Mouse (Mus musculus): ENCODE measurements around the gene Hoga1. TPM values are rescaled to one million over a fixed set of nuclear protein-coding genes. Genes with fewer than 3 reads are reported as not detected.

Gene Hoga1
- polyA plus RNA-seq, 1 experiment from 2014 or later, result 1.3 TPM

- Histone ChIP-seq H3K27ac (no peak overlapping the region), H3K4me1 (peaks cover 5% of the 10 kb centered on the region), H3K9me3 (no peaks in the 10 kb centered on the region), H3K27me3 (ENCODE audit: poor library complexity, severe bottlenecking) (no peaks in the 10 kb centered on the region), H3K4me3 (no peak overlapping the region), H3K36me3 (replicated peaks) (no peaks in the 10 kb centered on the region)
- 93% methylated on average over 6 of the region's 6 CpGs for WGBS
- DNase-seq (ENCODE audit: extremely low spot score, low spot score), result no peak
These were observed 11.5 kb downstream of the Hoga1 start for GRCm38 (mm10) chr19:42056719-42057409.

GRCm38 (mm10) chr19:42058426-42058825 lies 13.0 kb downstream of the Hoga1 start:
- WGBS, result 80% methylated on average over 7 of the region's 7 CpGs

GRCm38 (mm10) chr19:42061443-42061842 lies 16.0 kb downstream of the Hoga1 start:
- no peaks in the 10 kb centered on the region for H3K27me3 ChIP-seq (ENCODE audit: poor library complexity, severe bottlenecking)
- H3K36me3 ChIP-seq (replicated peaks), result no peaks in the 10 kb centered on the region
- 90% methylated on average over 7 of the region's 7 CpGs for WGBS
- H3K4me3 ChIP-seq, result no peak overlapping the region
- H3K27ac ChIP-seq, result no peak overlapping the region
- H3K9me3 ChIP-seq, result no peaks in the 10 kb centered on the region
- H3K4me1 ChIP-seq, result no peaks in the 10 kb centered on the region
- DNase-seq (ENCODE audit: extremely low spot score, low spot score), result no peak

More at GRCm38 (mm10) chr19:42058426-42058825, 13.0 kb downstream of the Hoga1 start:
- Histone ChIP-seq H3K4me1 (no peaks in the 10 kb centered on the region), H3K4me3 (no peak overlapping the region), H3K36me3 (replicated peaks) (no peaks in the 10 kb centered on the region), H3K9me3 (no peaks in the 10 kb centered on the region), H3K27ac (no peak overlapping the region), H3K27me3 (ENCODE audit: poor library complexity, severe bottlenecking) (no peaks in the 10 kb centered on the region)
- DNase-seq (ENCODE audit: extremely low spot score, low spot score), result no peak

- H3K4me1 ChIP-seq, result 0 out of 2 replicates have a peak, but pooled peaks cover 4% of the 10 kb centered on the region
- no peaks in the 10 kb centered on the region for H3K9me3 ChIP-seq
- H3K27ac ChIP-seq, result no peak overlapping the region
- 0 out of 2 replicates have a peak, but pooled peaks cover 4% of the 10 kb centered on the region for H3K36me3 ChIP-seq (replicated peaks)
- H3K27me3 ChIP-seq (ENCODE audit: poor library complexity, severe bottlenecking), result no peaks in the 10 kb centered on the region
- H3K4me3 ChIP-seq, result no peak overlapping the region
- DNase-seq (ENCODE audit: extremely low spot score, low spot score), result no peak
- 86% methylated on average over 11 of the region's 11 CpGs for WGBS
These were observed 23.2 kb downstream of the Hoga1 start for GRCm38 (mm10) chr19:42068441-42069240.

GRCm38 (mm10) chr19:42069241-42069525 lies 23.8 kb downstream of the Hoga1 start:
- Histone ChIP-seq H3K27me3 (ENCODE audit: poor library complexity, severe bottlenecking) (no peaks in the 10 kb centered on the region), H3K36me3 (replicated peaks) (0 out of 2 replicates have a peak, but pooled peaks cover 4% of the 10 kb centered on the region), H3K4me3 (no peak overlapping the region), H3K9me3 (no peaks in the 10 kb centered on the region), H3K4me1 (0 out of 2 replicates have a peak, but pooled peaks cover 4% of the 10 kb centered on the region), H3K27ac (no peak overlapping the region)
- WGBS, result 80% methylated on average over 6 of the region's 6 CpGs
- no peak for DNase-seq (ENCODE audit: extremely low spot score, low spot score)

GRCm38 (mm10) chr19:42071221-42071620 lies 25.8 kb downstream of the Hoga1 start:
- no peaks in the 10 kb centered on the region for H3K9me3 ChIP-seq
- H3K36me3 ChIP-seq (replicated peaks), result peaks cover 23% of the 10 kb centered on the region
- no peak overlapping the region for H3K4me3 ChIP-seq
- 81% methylated on average over 7 of the region's 7 CpGs for WGBS
- 0 out of 2 replicates have a peak, but pooled peaks cover 4% of the 10 kb centered on the region for H3K4me1 ChIP-seq
- no peak overlapping the region for H3K27ac ChIP-seq
- DNase-seq (ENCODE audit: extremely low spot score, low spot score), result no peak
- no peaks in the 10 kb centered on the region for H3K27me3 ChIP-seq (ENCODE audit: poor library complexity, severe bottlenecking)

- Histone ChIP-seq H3K4me3 (no peak overlapping the region), H3K36me3 (replicated peaks) (peaks cover 29% of the 10 kb centered on the region), H3K9me3 (no peaks in the 10 kb centered on the region), H3K27me3 (ENCODE audit: poor library complexity, severe bottlenecking) (no peaks in the 10 kb centered on the region), H3K4me1 (0 out of 2 replicates have a peak, but pooled peaks cover 4% of the 10 kb centered on the region), H3K27ac (no peak overlapping the region)
- no peak for DNase-seq (ENCODE audit: extremely low spot score, low spot score)
- 83% methylated on average over 15 of the region's 15 CpGs for WGBS
These were observed 26.6 kb downstream of the Hoga1 start for GRCm38 (mm10) chr19:42071886-42072608.

- H3K27ac ChIP-seq, result no peak overlapping the region
- H3K4me3 ChIP-seq, result no peak overlapping the region
- DNase-seq (ENCODE audit: extremely low spot score, low spot score), result no peak
- H3K27me3 ChIP-seq (ENCODE audit: poor library complexity, severe bottlenecking), result no peaks in the 10 kb centered on the region
- peaks cover 35% of the 10 kb centered on the region for H3K36me3 ChIP-seq (replicated peaks)
- H3K4me1 ChIP-seq, result 0 out of 2 replicates have a peak, but pooled peaks cover 4% of the 10 kb centered on the region
- no peaks in the 10 kb centered on the region for H3K9me3 ChIP-seq
- WGBS, result 81% methylated on average over 7 of the region's 7 CpGs
These were observed 27.4 kb downstream of the Hoga1 start for GRCm38 (mm10) chr19:42072802-42073201.

GRCm38 (mm10) chr19:42075051-42075450 lies 29.6 kb downstream of the Hoga1 start:
- H3K4me1 ChIP-seq, result 0 out of 2 replicates have a peak, but pooled peaks cover 2% of the 10 kb centered on the region
- no peaks in the 10 kb centered on the region for H3K27me3 ChIP-seq (ENCODE audit: poor library complexity, severe bottlenecking)
- no peak overlapping the region for H3K27ac ChIP-seq
- no peaks in the 10 kb centered on the region for H3K9me3 ChIP-seq
- DNase-seq (ENCODE audit: extremely low spot score, low spot score), result no peak
- no peak overlapping the region for H3K4me3 ChIP-seq
- peaks cover 45% of the 10 kb centered on the region for H3K36me3 ChIP-seq (replicated peaks)
- 87% methylated on average over 2 of the region's 2 CpGs for WGBS

GRCm38 (mm10) chr19:42075992-42076391 lies 30.6 kb downstream of the Hoga1 start:
- no peaks in the 10 kb centered on the region for H3K27me3 ChIP-seq (ENCODE audit: poor library complexity, severe bottlenecking)
- H3K4me1 ChIP-seq, result no peaks in the 10 kb centered on the region
- H3K36me3 ChIP-seq (replicated peaks), result peaks cover 45% of the 10 kb centered on the region
- no peak overlapping the region for H3K27ac ChIP-seq
- 94% methylated on average over 16 of the region's 16 CpGs for WGBS
- DNase-seq (ENCODE audit: extremely low spot score, low spot score), result no peak
- no peaks in the 10 kb centered on the region for H3K9me3 ChIP-seq
- no peak overlapping the region for H3K4me3 ChIP-seq

- no peaks in the 10 kb centered on the region for H3K4me1 ChIP-seq
- H3K9me3 ChIP-seq, result no peaks in the 10 kb centered on the region
- H3K27me3 ChIP-seq (ENCODE audit: poor library complexity, severe bottlenecking), result no peaks in the 10 kb centered on the region
- no peak overlapping the region for H3K4me3 ChIP-seq
- H3K36me3 ChIP-seq (replicated peaks), result peaks cover 41% of the 10 kb centered on the region
- no peak overlapping the region for H3K27ac ChIP-seq
- DNase-seq (ENCODE audit: extremely low spot score, low spot score), result no peak
- WGBS, result 97% methylated on average over 8 of the region's 8 CpGs
These were observed 33.2 kb downstream of the Hoga1 start for GRCm38 (mm10) chr19:42078566-42078965.

GRCm38 (mm10) chr19:42079006-42079405 lies 33.6 kb downstream of the Hoga1 start:
- H3K9me3 ChIP-seq, result no peaks in the 10 kb centered on the region
- H3K36me3 ChIP-seq (replicated peaks), result peaks cover 41% of the 10 kb centered on the region
- no peak for DNase-seq (ENCODE audit: extremely low spot score, low spot score)
- H3K4me1 ChIP-seq, result no peaks in the 10 kb centered on the region
- 96% methylated on average over 12 of the region's 12 CpGs for WGBS
- no peak overlapping the region for H3K4me3 ChIP-seq
- no peaks in the 10 kb centered on the region for H3K27me3 ChIP-seq (ENCODE audit: poor library complexity, severe bottlenecking)
- H3K27ac ChIP-seq, result no peak overlapping the region
